Mouse (Mus musculus) cerebellum, postnatal 36 days (tissue): ENCODE results near the gene Itprip.
"Not testable (repeated sequence)": the region's sequence is repeated elsewhere in the genome, so short reads cannot be mapped to it uniquely, and the experiment has no call there.

Source experiments
- DNase-seq, 2 experiments: peaks; one replicate each; pipeline ENCODE4 v3.0.0; 2021 to 2022; ENCODE audit warnings: mixed read lengths in 2 of 2

Gene Itprip

DNA sequence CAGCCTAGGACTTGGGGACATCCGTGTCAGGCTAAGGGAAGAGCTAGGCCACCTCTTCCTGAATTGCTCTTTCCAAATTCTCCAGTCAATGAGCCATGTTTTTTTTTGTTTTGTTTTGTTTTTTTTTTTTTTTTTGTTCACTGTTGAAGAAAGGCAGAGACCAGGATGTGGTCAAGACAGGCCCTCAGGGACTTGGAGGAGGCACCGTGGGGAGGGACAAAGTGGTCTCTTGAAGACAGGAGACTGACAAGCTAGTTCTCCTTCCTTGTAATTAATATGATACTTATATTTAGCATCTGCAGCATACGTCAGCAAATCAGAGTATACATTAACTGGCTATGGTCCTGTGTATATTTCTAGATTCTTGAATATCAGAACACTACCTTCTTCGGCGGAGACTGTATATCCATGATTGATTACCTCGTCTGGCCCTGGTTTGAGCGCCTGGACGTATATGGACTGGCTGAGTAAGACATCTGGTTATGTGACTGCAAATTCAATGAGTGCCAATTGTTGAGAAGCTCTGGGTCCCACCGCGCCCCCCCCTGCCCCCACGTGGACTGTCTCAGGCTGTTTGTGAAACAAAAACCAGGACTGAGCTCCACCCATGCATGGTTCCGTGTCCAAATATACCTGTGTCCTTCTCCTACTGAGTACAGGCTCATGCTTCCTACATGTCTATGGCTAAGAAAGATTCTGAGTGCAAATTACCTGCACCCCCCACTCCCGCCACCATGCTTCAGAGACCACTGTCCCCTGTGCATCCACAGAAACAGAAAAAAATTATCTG is 34.6 kb downstream of the Itprip start:
- no peak for DNase-seq

DNA sequence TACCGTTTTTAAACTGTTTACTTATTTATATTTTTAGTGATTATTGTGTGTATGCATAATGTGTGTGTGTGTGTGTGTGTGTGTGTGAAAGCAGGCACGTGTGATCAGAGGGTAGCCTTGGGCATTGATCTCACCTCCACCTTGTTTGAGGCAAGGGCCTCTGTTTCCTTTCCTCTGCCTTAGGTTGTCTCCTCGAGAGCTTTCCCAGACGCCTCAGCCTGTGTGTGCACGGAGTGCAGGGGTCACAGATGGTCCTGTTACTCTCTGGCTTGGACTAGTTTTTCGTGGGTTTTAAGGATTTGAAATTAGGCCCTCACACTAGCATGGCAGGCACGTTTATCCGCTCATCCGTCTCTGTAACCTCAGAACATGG is 36.2 kb downstream of the Itprip start:
- no peak for DNase-seq

DNA sequence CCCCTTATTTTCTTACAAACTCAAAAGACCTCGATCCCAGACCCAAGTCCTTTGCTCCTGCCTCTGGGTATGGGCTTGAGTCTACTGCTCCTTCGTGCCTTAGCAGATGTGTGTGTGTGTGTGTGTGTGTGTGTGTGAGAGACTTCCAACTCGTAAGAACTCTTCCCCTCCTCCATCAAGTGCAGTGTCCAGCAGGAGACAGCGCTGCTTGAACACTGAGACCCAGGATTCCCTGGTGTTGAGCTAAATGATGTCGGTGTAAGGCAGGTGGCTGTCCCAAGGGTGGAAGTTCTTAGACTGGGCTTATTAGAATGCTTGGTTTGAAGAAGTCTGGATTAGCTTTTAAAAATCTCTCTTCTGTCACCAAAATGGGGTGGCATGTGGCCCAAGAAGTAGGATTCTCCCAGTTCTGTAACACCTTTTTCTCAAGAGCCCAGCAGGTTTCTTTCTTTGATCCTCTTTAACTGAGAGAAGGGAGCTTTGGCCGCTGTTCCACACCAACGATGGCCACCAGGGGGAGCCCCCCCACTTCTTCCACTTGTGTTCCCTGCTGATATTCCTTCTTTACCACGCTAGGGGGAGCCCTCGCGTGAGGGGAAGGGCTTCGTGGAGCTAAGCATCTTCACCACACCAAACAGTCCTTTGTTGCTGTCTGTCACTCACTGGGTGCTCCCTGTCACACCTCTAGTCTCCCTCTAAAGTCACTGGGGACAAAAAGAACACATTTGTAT is 36.8 kb downstream of the Itprip start:
- peak; percentile 78 to 81 for DNase-seq

DNA sequence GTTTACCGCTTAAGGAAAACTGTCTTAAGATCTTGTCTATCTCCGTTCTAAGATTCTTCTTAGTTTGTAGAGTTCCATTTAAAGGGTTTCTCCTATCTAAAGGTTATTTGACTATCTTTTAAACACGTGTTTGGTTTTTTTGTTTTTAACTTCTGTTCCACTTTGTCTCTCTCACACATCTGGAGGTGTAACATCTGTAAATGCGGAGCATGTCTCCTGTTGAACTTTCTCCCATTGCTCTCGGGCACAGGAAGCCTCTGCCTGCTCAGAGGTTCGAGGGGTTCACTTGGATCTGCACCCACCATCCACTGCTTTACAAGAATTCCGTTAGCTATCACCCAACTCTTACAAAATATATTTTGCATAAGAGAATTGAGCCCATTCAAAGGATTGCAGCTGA is 37.6 kb downstream of the Itprip start:
- DNase-seq = no peak

DNA sequence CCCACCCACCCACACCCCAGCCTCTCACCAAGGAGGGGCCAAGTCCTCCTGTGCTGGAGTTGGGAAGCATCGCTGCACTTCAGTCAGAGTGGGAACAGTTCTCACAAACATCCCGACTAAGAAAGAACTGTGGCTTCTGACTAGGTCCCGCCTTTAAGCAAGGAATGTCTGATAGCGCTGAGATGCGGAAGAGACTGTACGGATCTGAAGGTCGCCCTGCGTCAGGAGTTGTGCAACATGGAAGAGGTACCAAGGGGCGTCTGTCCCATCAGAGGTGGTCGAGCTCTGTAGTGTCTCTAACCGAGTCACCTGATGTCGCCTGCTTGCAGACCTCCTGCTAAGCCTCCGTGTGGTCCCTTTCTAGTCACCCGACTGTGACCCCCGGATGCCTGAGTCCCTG is 42.8 kb downstream of the Itprip start:
- DNase-seq = no peak

DNA sequence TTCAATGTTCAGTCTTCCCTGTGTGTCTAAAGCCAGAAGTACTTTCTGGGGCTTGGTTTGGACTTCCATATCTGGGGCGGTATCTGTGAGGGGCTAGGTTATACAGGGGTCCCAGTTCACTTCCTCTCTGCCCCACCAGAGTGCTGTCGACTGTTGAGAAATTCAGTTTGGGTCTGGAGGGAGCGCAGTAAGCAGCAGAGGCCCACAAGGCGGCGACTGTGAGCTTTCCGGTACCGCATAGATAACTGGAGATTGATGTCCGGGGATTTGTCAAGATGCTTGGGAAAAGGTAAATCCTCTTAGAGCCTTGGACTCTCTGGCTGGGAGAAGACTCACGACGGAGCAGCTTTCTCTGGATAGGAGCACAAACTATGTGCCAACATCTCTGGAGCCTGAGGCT is 47.6 kb downstream of the Itprip start:
- DNase-seq = no peak

DNA sequence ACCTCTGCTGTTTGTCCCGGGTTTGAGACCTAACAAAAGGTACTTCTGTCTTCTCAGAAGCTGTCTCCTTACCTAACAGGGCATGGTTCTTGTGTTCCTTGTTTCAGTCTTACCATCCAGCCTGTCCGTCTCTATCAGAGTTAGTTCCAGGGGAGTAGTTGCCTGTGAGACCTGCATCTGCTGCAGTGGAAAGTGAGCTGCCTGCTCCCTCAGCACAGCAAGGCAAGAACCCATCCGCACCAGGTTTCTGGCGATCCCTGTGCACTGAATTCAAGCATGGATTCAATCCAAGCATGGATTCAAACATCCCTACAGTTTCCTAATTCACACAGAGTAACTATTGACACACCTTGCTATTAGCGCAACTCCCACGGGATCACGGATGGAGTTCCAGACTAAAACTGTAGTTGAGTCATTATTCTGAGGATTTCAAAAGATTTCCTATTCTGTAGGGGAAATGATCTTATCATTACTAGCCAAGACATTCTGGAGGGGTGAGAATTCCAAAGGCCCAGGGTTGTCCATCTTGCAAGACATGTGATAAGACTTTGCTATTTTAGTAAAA is 48.9 kb downstream of the Itprip start:
- no peak for DNase-seq

DNA sequence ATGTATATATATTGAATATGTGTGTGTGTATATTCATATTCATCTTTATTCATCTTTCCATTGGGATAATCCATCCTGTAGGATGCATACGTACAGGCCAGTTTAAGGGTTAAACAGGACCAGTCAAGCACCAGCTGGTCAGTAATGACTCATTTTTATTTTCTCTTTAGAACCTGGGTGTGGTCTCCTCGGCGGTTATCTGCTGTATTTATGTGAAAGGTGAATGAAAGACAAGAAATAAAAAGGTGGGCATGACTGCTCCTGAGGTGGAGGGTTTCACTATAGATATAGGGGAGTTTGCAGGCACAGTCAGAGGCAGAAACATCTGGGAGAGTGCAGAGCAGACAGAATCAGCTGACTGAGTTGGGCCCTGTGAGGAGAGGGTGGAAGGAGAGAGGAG is 49.6 kb downstream of the Itprip start:
- no peak for DNase-seq

DNA sequence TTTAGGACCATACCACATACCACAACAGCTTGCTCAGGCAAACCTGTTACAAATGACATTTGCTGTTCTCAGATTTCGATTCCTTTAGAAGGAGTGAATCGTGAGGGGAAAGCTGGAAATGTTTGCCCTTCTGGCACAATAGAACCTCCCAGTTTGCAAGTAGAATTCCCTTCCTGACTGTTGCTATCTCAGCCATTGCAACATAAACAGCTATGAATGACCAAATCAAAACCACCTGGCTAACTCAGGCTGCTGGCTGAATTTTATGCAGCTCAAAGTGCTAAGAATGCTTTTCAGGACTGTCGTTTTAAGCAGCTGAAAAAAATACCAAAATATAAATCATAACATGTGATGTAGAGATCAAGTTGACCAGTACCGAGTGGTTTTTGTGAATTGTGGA is 50.1 kb downstream of the Itprip start:
- DNase-seq = no peak

DNA sequence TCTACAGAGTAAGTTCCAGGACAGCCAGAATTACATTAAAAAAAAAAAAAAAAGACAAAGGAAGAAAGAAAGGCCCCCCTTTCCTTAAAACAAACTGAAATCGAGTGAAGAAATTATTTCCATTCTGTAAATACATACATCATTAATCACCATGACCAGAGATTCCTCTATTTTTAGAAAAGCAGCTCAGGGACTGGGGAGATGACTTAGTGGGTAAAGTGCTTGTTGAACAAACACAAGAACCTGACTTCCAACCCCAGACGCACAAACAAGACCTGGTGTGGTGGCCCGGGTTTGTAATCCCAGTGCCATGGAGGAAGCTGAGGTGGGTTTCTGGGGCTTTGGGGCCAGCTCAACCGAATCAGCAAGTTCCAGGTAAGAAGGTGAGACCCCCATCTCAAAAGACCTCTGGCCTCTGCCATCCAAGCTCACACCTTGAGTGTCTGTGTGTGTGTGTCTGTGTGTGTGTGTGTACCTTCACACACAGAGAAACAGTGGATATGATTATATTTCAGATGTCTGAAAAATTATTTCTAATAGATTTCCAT is 51.4 kb downstream of the Itprip start:
- DNase-seq = no peak

DNA sequence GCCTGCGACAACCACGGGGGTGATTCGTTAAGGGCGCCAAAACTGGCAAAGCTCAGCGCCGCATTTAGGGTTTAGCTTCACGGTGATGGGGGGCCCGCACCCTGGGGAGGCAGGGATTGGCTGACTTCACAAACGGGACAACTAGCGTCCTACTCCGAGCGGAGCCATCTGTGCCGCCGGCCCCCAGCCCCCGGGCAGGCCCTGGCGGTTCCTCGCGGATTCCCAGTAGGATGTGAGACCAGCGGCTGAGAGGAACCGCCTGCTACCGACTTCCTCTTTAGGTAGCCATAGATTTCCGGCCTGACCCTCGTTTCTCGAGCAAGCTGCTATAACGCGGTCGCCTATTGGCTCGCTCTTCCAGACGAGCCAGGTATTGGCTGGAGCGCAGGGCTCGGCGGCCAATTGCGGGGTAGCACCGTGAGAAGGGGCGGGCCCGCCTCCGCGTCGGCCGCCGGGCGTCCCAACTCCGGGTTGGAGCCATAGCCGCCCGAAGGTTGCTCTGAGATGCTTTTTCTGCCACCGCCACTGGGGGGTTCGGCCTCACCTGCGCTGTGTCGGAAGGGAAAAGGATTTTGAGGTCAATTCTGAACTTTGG is 53.6 kb downstream of the Itprip start, which contains the start of gene Gsto2:
Gsto2 (plus strand) TSS at position 182 of the 595 bp plus-strand sequence.
- peak; percentile 92 to 95 for DNase-seq

DNA sequence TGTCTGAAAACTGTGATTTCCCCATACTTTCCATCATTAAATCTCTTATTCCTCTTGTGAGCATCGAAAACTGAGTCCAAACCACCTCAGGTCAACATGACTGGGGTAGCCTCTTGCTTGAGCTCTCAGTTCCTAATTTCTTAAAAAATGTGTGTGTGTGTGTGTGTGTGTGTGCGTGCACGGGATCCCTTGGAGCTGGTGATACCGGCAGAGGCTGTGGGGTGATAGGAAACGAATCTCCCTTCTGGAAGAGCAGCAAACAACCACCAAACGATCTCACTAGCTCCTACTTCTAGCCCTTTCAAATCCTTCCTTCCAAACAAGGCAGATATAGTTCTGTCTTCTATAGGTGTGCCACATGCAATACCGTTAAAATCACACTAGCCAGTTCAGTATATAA is 54.4 kb downstream of the Itprip start:
- no peak for DNase-seq

DNA sequence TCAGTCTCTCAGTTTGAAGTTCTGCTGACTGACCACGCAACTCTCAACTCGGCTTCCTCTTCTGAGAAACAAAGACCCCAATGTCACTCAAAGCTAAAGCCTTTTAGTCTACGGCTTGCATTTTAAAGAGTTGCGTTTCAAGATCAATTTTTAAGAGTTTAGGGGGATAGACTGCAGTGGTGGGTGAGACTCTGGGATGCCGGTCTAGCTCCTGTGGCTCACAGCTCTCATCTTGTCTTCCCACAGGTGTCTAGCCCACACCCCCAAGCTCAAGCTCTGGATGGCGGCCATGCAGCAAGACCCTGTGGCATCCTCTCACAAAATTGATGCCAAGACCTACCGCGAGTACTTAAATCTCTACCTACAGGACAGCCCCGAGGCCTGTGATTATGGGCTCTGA is 55.0 kb downstream of the Itprip start:
- no peak for DNase-seq

DNA sequence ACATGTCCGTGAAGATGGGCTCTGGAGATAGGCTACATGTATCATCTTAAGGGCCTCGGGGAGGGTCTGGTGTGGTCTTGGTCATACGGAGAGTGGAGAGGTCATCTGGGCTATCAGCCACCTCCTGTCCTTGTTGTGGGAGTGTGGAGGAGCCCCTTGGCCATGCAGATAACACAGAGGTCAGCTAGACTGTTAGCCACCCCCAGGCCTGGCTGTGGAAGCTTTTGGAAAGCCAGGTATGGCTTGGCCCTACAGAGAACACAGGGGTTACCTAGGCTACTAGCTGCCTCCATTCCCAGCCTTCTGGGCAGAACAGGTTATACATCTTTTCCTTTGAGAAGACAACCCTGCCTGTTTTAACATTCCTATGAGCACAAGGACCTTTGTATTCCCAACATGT is 56.5 kb downstream of the Itprip start:
- DNase-seq = no peak

DNA sequence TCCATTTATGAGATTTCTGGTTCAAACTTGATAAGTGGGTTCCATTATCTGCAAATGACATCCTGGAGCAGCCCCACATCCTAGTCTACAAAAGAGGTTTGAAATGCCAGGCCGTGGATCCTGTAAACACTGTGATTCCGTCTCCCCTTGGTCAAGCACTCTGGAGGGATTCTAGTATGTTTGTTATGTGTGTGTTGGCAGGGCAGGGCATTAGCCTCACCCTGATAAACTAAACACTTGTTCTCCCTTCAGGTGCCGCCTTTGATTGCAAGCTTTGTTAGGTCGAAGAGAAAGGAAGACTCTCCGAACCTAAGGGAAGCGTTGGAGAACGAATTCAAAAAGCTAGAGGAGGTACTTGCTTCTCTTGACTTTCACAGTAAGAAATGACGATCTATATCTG is 59.9 kb downstream of the Itprip start:
- no peak for DNase-seq

DNA sequence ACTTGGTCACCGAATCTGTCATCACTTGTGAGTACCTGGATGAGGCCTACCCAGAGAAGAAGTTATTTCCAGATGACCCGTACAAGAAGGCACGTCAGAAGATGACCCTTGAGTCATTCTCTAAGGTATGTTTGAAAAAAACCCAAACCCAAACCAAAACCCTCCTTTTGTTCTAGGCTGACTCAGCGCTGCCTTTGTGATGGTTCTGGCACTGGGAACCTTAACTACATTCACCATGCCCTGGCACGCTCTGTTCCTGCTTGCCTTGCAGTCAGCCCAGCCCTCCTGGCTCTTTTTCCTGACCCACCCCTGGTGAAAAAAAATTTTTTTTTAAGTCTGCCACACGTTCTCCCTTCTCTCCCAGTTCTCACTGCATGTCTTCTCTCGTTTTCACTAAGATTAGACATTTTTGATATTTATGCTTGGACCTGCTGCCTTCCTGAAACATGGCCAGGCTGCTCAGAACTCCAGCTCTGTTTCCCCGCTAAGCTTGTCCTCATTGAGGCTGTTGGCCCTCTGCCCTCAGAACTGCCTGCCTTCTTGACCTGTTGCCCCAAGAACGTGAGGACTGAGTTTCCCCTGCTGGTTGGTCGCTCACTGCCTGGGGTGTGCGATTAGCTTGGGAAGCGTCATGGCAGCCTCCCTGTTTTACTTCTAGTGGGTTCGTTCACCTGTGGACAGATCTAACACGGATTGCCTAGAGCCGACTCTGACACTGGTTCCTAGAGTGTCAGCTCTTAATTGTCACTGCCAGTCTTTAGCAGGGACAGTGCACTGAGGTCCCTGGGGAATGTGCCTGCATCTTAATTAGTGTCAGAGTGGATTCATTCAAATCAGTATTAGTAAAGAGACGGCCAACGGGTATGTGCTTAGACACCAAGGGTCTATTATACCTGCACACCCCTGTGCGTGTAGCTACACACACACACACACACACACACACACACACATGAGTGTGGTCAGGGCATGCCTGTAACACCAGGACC is 60.8 kb downstream of the Itprip start:
- DNase-seq = no peak

DNA sequence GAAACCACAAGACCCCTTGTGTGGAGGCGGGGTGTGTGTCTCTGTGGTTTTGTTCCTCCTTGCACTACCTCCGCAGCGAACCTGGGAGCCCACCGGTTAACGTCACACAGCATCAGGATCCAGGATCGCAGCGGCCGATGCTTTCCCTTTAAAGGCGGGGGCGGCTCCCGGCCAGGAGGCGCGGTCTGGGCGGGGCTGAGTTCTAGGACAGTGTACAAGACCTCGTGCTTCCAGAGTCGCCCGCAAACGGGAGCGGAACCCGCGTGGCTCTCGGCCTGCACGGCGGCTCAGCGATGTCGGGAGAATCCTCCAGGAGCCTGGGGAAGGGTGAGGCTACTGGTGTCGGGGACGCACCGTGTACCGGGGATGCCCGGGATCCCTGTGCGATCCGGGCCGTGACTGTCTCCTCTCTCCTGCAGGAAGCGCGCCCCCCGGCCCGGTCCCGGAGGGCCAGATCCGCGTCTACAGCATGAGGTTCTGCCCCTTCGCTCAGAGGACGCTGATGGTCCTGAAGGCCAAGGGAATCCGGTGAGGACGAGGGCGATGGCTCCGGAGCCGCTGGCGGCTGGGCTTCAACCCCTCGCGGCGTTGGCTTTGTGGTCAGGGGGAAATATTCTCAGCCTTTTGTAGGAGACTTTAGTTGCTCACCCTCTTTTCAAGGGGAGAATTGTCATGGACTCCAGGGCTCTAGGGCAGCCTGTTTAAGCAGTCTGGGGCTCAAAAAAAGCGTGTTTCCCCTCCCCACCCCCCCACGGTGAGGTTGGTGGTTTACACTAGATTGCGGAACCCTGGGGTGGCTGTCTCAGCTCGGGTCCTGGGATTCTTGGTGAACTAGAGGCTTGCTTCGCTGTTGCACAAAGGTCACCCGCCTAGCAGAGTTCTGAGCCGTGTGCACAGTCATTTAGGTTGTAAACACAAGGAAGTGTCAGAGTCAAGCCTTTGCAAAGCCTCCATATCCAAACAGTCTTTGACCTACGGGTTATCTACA is 64.0 kb downstream of the Itprip start, which contains the start of gene Gsto1:
Gsto1 (plus strand) TSS at position 175 of the 988 bp plus-strand sequence.
- peak; percentile 89 for DNase-seq

DNA sequence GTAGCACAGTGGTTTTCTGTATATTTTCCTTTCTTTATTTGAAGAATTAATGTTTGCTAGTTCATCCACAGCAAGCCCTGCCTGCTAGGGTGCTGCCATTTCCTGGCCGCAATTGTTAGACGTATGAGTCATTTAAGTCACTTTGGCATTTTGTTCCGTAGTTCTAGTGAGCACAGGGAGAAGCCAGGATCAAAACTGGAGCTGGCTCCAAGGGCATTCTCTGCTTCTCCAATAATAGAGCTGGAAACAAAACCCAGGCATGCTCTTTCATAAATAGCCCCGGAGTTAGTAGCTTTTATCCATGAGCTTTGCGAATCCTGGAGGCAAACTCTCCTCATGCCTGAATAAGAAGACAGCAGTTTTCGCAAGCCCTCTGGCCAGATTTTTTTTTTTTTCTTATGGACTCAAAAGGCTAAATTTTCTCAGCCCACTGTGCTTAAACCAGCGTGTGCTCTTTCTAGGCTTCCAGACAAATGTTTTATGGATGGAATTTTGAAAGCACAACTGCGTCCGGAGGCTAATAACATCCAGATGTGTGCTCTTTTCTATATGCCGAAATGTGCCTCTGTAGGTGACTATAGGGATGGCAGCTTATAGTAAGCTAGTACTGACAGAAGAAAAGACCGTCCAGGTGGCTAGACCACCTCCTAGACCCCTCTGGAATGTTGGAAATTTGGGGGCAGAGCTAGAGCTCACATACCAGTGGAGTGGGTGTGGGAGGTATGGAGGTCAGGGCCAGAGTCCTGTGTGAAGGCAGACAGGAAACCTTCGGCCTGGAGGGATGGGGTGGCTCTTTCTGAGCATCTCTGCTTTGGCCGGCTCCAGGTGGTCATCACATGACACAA is 64.9 kb downstream of the Itprip start:
- DNase-seq = no peak

DNA sequence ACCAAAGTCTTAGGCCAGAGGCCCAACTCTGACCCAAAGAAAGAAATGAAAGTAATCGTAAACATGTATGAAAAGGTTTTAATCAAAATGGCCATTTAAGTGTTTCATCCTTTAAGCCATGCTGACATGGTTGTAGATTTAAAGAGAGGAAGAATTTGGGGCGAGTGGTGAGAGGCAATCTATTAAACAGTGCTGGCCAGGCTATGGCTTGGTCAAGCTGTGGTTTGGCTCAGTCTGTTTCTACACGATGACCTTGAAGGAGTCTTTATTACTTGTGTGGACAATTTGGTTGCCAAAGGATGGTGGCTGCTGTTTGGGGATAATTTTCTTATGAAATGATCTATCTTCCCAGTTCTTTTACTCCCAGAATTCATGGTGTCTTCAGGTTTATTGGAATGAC is 66.0 kb downstream of the Itprip start:
- DNase-seq = no peak

DNA sequence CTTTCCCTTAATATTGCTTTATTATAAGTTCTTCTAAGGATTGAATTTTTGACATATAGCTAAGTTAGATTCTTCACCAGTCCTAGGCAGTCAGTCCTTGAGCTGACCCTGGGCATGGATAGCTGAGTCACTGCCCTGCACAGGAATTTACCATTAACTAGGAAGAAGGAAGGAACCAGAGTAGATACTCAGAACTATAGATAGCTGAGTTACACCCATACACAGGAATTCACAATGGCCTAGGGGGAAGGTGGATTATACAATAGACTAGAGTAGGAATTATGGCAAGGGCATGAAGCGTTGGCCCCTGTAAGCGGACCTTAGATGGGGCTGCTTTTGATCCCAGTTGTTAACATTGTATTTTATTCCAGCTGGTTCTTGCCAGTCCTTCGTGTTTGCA is 67.0 kb downstream of the Itprip start:
- DNase-seq = not testable (repeated sequence)
